Mouse (Mus musculus) testis, postnatal 14 days (tissue): ENCODE data around the gene Tnfaip8l1.

ENCODE experiments used
- DNase-seq: peaks from one replicate; pipeline ENCODE4 v3.0.0; 2021; ENCODE audit warnings: low spot score

The Tnfaip8l1 gene

GRCm38 (mm10) chr17:56139355-56139754 lies 22.9 kb upstream of the Tnfaip8l1 start:
- no peak for DNase-seq

- peak; percentile 53 for DNase-seq
These were observed 22.2 kb upstream of the Tnfaip8l1 start, which contains the start of gene Sema6b for GRCm38 (mm10) chr17:56139858-56140595. TSS of gene Sema6b (minus strand) at chr17:56140343.

GRCm38 (mm10) chr17:56141702-56142605 lies 20.3 kb upstream of the Tnfaip8l1 start:
- DNase-seq: peak; percentile 49

- no peak for DNase-seq
These were observed 17.7 kb upstream of the Tnfaip8l1 start for GRCm38 (mm10) chr17:56144546-56144945.

- no peak for DNase-seq
These were observed 16.1 kb upstream of the Tnfaip8l1 start for GRCm38 (mm10) chr17:56146131-56146530.

GRCm38 (mm10) chr17:56147420-56147819 lies 14.9 kb upstream of the Tnfaip8l1 start:
- no peak for DNase-seq

- no peak for DNase-seq
These were observed 14.0 kb upstream of the Tnfaip8l1 start for GRCm38 (mm10) chr17:56148280-56148679.

- no peak for DNase-seq
These were observed 13.3 kb upstream of the Tnfaip8l1 start for GRCm38 (mm10) chr17:56148790-56149618.

- no peak for DNase-seq
These were observed 12.4 kb upstream of the Tnfaip8l1 start for GRCm38 (mm10) chr17:56149897-56150296.

GRCm38 (mm10) chr17:56153643-56154042 lies 8.6 kb upstream of the Tnfaip8l1 start:
- peak; percentile 58 for DNase-seq

GRCm38 (mm10) chr17:56159729-56160128 lies 2.5 kb upstream of the Tnfaip8l1 start:
- DNase-seq: no peak

- DNase-seq: no peak
These were observed 1.3 kb downstream of the Tnfaip8l1 start for GRCm38 (mm10) chr17:56163523-56164102.

- DNase-seq: no peak
These were observed 2.2 kb downstream of the Tnfaip8l1 start for GRCm38 (mm10) chr17:56164510-56164909.

GRCm38 (mm10) chr17:56165671-56166070 lies 3.4 kb downstream of the Tnfaip8l1 start:
- no peak for DNase-seq

GRCm38 (mm10) chr17:56169830-56170229 lies 7.6 kb downstream of the Tnfaip8l1 start:
- no peak for DNase-seq

GRCm38 (mm10) chr17:56170636-56171035 lies 8.4 kb downstream of the Tnfaip8l1 start:
- no peak for DNase-seq

GRCm38 (mm10) chr17:56171456-56171855 lies 9.2 kb downstream of the Tnfaip8l1 start:
- no peak for DNase-seq

- no peak for DNase-seq
These were observed 9.6 kb downstream of the Tnfaip8l1 start for GRCm38 (mm10) chr17:56171881-56172280.

GRCm38 (mm10) chr17:56173401-56174046 lies 11.2 kb downstream of the Tnfaip8l1 start:
- DNase-seq: no peak

- no peak for DNase-seq
These were observed 13.1 kb downstream of the Tnfaip8l1 start for GRCm38 (mm10) chr17:56175416-56175815.
